Comparison of ENCODE assay signal across 16 mouse cellular contexts in genomic region chr1:72119981-72120380, GRCm38 (mm10).
"Had no signal": no experiment of that assay in that cellular context is flagged by ENCODE, and none has a peak within 500 bp of the region (broad histone marks: within the 10 kb centered on the region; RNA-seq: fewer than 3 reads in every experiment).

No protein-coding gene starts in this region.

- H3K36me3 ChIP-seq: neural tube, embryonic 12.5 days; neural tube, embryonic 13.5 days; neural tube, embryonic 15.5 days; stomach, embryonic 15.5 days had no signal

- H3K27me3 ChIP-seq: neural tube, embryonic 12.5 days; neural tube, embryonic 13.5 days; neural tube, embryonic 15.5 days; stomach, embryonic 15.5 days had no signal

- H3K27ac ChIP-seq: neural tube, embryonic 12.5 days; neural tube, embryonic 13.5 days; neural tube, embryonic 15.5 days; stomach, embryonic 15.5 days; stomach, postnatal 0 days had no signal

- DNase-seq: retina, postnatal 1 day; right cerebral cortex, postnatal 14 days; right cerebral cortex, postnatal 25 days; right cerebral cortex, postnatal 4 days; spleen, adult 18-20 months; thymus, adult 18-20 months; thymus, adult 2 months; thymus, postnatal 14 days; thymus, postnatal 25 days; thymus, postnatal 36 days; thymus, postnatal 4 days had no signal

- H3K4me3 ChIP-seq: neural tube, embryonic 12.5 days; neural tube, embryonic 13.5 days; neural tube, embryonic 15.5 days; stomach, embryonic 15.5 days had no signal

- H3K4me1 ChIP-seq: neural tube, embryonic 12.5 days; stomach, embryonic 15.5 days had no signal

- H3K9me3 ChIP-seq: neural tube, embryonic 12.5 days; neural tube, embryonic 13.5 days; neural tube, embryonic 15.5 days; stomach, embryonic 15.5 days had no signal
